11 mouse cellular contexts compared by ENCODE assay signal in the genomic region with DNA sequence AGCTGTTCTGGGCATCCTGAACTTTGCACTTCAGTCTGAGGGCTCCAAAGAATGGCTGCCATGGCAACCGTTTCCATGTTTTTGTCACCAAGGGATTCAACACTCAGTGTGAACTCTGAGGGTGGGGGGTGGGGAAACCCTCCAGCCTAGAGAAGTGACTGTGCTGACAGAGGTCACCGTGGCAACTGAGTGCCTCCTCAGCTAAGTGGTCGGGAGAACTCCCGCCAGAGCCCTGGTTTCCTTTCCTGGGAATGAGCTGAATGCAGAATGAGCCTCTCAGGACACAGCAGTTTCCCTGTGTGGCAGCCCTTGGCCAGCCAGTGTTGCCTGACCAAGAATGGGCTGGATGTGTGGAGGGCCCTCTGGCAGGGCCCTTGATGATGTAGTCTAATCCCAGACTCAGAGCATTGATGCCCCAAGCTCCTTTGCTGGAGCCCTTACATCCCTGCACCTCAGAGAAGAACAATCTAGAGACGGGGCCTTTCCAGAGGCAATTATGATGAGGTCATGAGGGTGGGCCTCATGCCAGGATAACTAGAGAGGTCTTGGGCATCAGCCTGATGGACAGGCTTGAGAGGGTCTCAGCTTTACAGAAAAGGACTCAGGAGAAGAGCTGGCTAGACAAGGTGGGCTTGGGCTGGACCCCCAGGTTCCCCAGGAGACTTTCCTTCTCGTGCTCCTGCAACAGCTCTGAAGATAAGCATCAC.
DNase-seq lines count a peak whose midpoint lies in the region; ATAC-seq and TF ChIP-seq lines count a peak whose summit lies in the region.
"Had no signal": no experiment of that assay in that cellular context is flagged by ENCODE, and none has a peak within 500 bp of the region (broad histone marks: within the 10 kb centered on the region; RNA-seq: fewer than 3 reads in every experiment).

No protein-coding gene starts in this region.

- no peak for TF ChIP-seq CTCF in layer of hippocampus, adult 2 months (conservative IDR thresholded peaks at IDR 0.05)

- H3K4me2 ChIP-seq in hindbrain, embryonic 12.5 days (replicated peaks): peak overlapping the region; percentile 4; the same call in 1 of the 2 replicates

- peak overlapping the region; percentile 85 for H3K27ac ChIP-seq in hindbrain, embryonic 12.5 days
- H3K27ac ChIP-seq in layer of hippocampus, adult 2 months: no peak overlapping the region
- H3K27ac ChIP-seq: liver, embryonic 14.5 days had no signal

- H3K27me3 ChIP-seq in hindbrain, embryonic 12.5 days: no peaks in the 10 kb centered on the region; the same call in 1 of the 2 replicates
- H3K27me3 ChIP-seq: Patski had no signal

- H3K36me3 ChIP-seq in hindbrain, embryonic 12.5 days: no peaks in the 10 kb centered on the region

- peak; percentile 73 for ATAC-seq in hindbrain, embryonic 12.5 days (ENCODE audit: low FRiP score)
- ATAC-seq: Patski had no signal

- no peaks in the 10 kb centered on the region for H3K9me3 ChIP-seq in hindbrain, embryonic 12.5 days (replicated peaks)

- WGBS in hindbrain, embryonic 12.5 days: 16% methylated on average over 6 of the region's 6 CpGs

- peak; percentile 55 to 73 for DNase-seq in right cerebral cortex, postnatal 10 days (ENCODE audit: low spot score in 2 of 2)
- no peak for DNase-seq in right cerebral cortex, postnatal 36 days (ENCODE audit: low spot score in 2 of 2)
- peak; percentile 33 for DNase-seq in lung, postnatal 14 days
- no peak for DNase-seq in spleen, postnatal 36 days (ENCODE audit: low spot score in 2 of 2)
- DNase-seq in layer of hippocampus, adult 2 months (ENCODE audit: low spot score in 2 of 2): no peak
- DNase-seq in adrenal gland, postnatal 36 days: no peak
- no peak for DNase-seq in thymus, postnatal 0 days (ENCODE audit: low spot score)
- DNase-seq: thymus, postnatal 25 days had no signal

- peak overlapping the region; percentile 13; the same call in 1 of the 2 replicates for H3K9ac ChIP-seq in hindbrain, embryonic 12.5 days
- H3K9ac ChIP-seq: liver, embryonic 14.5 days had no signal

- H3K4me3 ChIP-seq in hindbrain, embryonic 12.5 days: no peak overlapping the region
- no peak overlapping the region for H3K4me3 ChIP-seq in layer of hippocampus, adult 2 months

- H3K4me1 ChIP-seq in hindbrain, embryonic 12.5 days: peaks cover 52% of the 10 kb centered on the region

Comparison
In these comparisons a context has a peak if more than half of its experiments do, and no peak if none do; other contexts are left out.
1. DNase-seq: peak in right cerebral cortex, postnatal 10 days (2 of 2) and lung, postnatal 14 days (single experiment); none in right cerebral cortex, postnatal 36 days (0 of 2), spleen, postnatal 36 days (0 of 2), layer of hippocampus, adult 2 months (0 of 2), adrenal gland, postnatal 36 days (0 of 2) and thymus, postnatal 0 days (single experiment).